Mouse (Mus musculus) lung, postnatal 10 days (tissue): Measurements from ENCODE around the gene Gm10428.

Experiments
- DNase-seq: peaks from one replicate; pipeline ENCODE4 v3.0.0; 2021

Gm10428 gene

GRCm38 (mm10) chr11:62788935-62789616 is 36.2 kb downstream of the Gm10428 start, which contains the start of gene Zfp286:
Gene Zfp286 (minus strand): TSS chr11:62789462.
- peak; percentile 92 for DNase-seq

DNA sequence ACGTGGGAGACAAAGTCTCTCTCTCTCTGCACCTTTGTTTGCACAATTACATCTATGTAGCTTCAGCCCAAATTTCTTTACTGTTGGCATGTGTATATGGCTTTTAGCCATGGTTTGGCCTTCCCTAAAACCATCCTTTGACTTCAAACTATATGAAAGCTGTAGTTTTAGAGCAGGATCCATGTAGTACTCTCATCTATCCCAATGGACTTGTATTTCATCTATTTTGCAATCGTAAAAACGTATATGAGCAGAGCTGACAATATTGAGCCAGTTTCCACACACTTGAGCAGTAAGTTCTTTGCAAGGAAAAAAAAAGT is 36.7 kb downstream of the Gm10428 start:
- DNase-seq: no peak
